Mouse (Mus musculus) left cerebral cortex, adult 2 months (tissue): ENCODE measurements at regions not wholly inside any gene's neighbourhood (a gene's known extent, or its start where the extent isn't known, plus 50 kb on each side); places are given as distances from the start of the nearest gene placed in this dataset.
"Not testable (repeated sequence)": the region's sequence is repeated elsewhere in the genome, so short reads cannot be mapped to it uniquely, and the experiment has no call there.

Experiments
- DNase-seq, 2 experiments: peaks; one replicate each; pipeline ENCODE4 v3.0.0; 2021 to 2022; ENCODE audit warnings: low spot score in 2 of 2, mixed read lengths in 1 of 2; ENCODE audit errors: extremely low spot score in 1 of 2
- H3K27ac ChIP-seq: fragments of 200-600 bp; 2 replicates; pipeline ENCODE4 v1.8.1; 2022
- H3K4me3 ChIP-seq: fragments of 200-600 bp; 2 replicates; pipeline ENCODE4 v1.8.1; 2022
- CTCF ChIP-seq: fragments of 200-600 bp; IDR thresholded peaks from 2 replicates; pipeline ENCODE4 v1.8.1; 2022; ENCODE audit warnings: antibody characterized with exemption, mild to moderate bottlenecking, moderate library complexity
- intact Hi-C: fragments of 180-260 bp; cut with DNase I; formaldehyde crosslinking; loops from one replicate; pipeline ENCODE4 v1.15.1; 2025

GRCm38 (mm10) chr5:76081379-76081778 is 58.7 kb upstream of the Srd5a3 start:
- H3K4me3 ChIP-seq, H3K27ac ChIP-seq, intact Hi-C loops, DNase-seq: not testable (repeated sequence)

- DNase-seq = no peak
- no peak for TF ChIP-seq CTCF
- Histone ChIP-seq H3K4me3 (no peak overlapping the region), H3K27ac (no peak overlapping the region)
- intact Hi-C loops = no loop called here
Observed at GRCm38 (mm10) chr5:76080429-76080828, 59.6 kb upstream of the Srd5a3 start.

GRCm38 (mm10) chr5:76079204-76080025 is 60.7 kb upstream of the Srd5a3 start:
- H3K27ac ChIP-seq = no peak overlapping the region
- no peak overlapping the region for H3K4me3 ChIP-seq
- intact Hi-C loops = no loop called here
- no peak for DNase-seq
- no peak for TF ChIP-seq CTCF

GRCm38 (mm10) chr5:76078485-76078884 is 61.6 kb upstream of the Srd5a3 start:
- no peak for TF ChIP-seq CTCF
- H3K27ac ChIP-seq = no peak overlapping the region
- DNase-seq = no peak
- no peak overlapping the region for H3K4me3 ChIP-seq
- intact Hi-C loops = no loop called here

GRCm38 (mm10) chr5:76076283-76076682 is 63.8 kb upstream of the Srd5a3 start:
- Histone ChIP-seq H3K4me3 (no peak overlapping the region), H3K27ac (no peak overlapping the region)
- DNase-seq = no peak
- intact Hi-C loops = no loop called here
- TF ChIP-seq CTCF = no peak

- intact Hi-C loops = no loop called here
- no peak overlapping the region for H3K27ac ChIP-seq
- 0 out of 2 replicates have a peak overlapping the region, but pooled peaks have one; percentile 14 for H3K4me3 ChIP-seq
- no peak for TF ChIP-seq CTCF
- DNase-seq = no peak
Observed at GRCm38 (mm10) chr5:76075401-76075800, 64.7 kb upstream of the Srd5a3 start.

- H3K4me3 ChIP-seq = no peak overlapping the region
Observed at GRCm38 (mm10) chr5:76067881-76068280, 72.2 kb upstream of the Srd5a3 start.

GRCm38 (mm10) chr5:76067231-76067630 is 72.8 kb upstream of the Srd5a3 start:
- intact Hi-C loops = no loop called here
- no peak overlapping the region for H3K4me3 ChIP-seq
- no peak for DNase-seq
- TF ChIP-seq CTCF = no peak
- no peak overlapping the region for H3K27ac ChIP-seq

More at GRCm38 (mm10) chr5:76067881-76068280, 72.2 kb upstream of the Srd5a3 start:
- intact Hi-C loops = no loop called here
- no peak overlapping the region for H3K27ac ChIP-seq
- no peak for TF ChIP-seq CTCF
- no peak for DNase-seq

GRCm38 (mm10) chr5:76065789-76066188 is 74.3 kb upstream of the Srd5a3 start:
- Histone ChIP-seq H3K27ac (no peak overlapping the region), H3K4me3 (no peak overlapping the region)
- no peak for DNase-seq
- TF ChIP-seq CTCF = no peak
- intact Hi-C loops = no loop called here

- H3K27ac ChIP-seq = no peak overlapping the region
- DNase-seq = no peak
- TF ChIP-seq CTCF = no peak
- H3K4me3 ChIP-seq = no peak overlapping the region
- intact Hi-C loops = no loop called here
Observed at GRCm38 (mm10) chr5:76065227-76065626, 74.8 kb upstream of the Srd5a3 start.

- intact Hi-C loops = no loop called here
- DNase-seq = no peak
- TF ChIP-seq CTCF = no peak
- Histone ChIP-seq H3K27ac (no peak overlapping the region), H3K4me3 (no peak overlapping the region)
Observed at GRCm38 (mm10) chr5:76064686-76065085, 75.4 kb upstream of the Srd5a3 start.

- no peak overlapping the region for H3K27ac ChIP-seq
- intact Hi-C loops = no loop called here
- TF ChIP-seq CTCF = no peak
- DNase-seq = no peak
- no peak overlapping the region for H3K4me3 ChIP-seq
Observed at GRCm38 (mm10) chr5:76063473-76063872, 76.6 kb upstream of the Srd5a3 start.

GRCm38 (mm10) chr5:76058011-76058410 is 79.8 kb upstream of the Kdr start:
- Histone ChIP-seq H3K4me3 (no peak overlapping the region), H3K27ac (no peak overlapping the region)
- no peak for TF ChIP-seq CTCF
- intact Hi-C loops = no loop called here
- DNase-seq = no peak
